Mouse (Mus musculus) layer of hippocampus, postnatal 36 days (tissue): ENCODE data around the gene Zbtb4. TPM values are rescaled to one million over a fixed set of nuclear protein-coding genes. Genes with fewer than 3 reads are reported as not detected.

Experiments
- DNase-seq, 2 experiments: peaks; one replicate each; pipeline ENCODE4 v3.0.0; 2022
- total RNA-seq, 2 experiments: library from RNA; stranded (reverse); gene quantifications; 2 replicates each; pipeline ENCODE4 v1.2.3; 2021

Zbtb4 gene
- total RNA-seq, 2 experiments from 2014 or later, result 116 to 126 TPM

- peak; percentile 69 to 81 for DNase-seq
Measured at GRCm38 (mm10) chr11:69766126-69766609, 456 bp downstream of the Zbtb4 start.

DNA sequence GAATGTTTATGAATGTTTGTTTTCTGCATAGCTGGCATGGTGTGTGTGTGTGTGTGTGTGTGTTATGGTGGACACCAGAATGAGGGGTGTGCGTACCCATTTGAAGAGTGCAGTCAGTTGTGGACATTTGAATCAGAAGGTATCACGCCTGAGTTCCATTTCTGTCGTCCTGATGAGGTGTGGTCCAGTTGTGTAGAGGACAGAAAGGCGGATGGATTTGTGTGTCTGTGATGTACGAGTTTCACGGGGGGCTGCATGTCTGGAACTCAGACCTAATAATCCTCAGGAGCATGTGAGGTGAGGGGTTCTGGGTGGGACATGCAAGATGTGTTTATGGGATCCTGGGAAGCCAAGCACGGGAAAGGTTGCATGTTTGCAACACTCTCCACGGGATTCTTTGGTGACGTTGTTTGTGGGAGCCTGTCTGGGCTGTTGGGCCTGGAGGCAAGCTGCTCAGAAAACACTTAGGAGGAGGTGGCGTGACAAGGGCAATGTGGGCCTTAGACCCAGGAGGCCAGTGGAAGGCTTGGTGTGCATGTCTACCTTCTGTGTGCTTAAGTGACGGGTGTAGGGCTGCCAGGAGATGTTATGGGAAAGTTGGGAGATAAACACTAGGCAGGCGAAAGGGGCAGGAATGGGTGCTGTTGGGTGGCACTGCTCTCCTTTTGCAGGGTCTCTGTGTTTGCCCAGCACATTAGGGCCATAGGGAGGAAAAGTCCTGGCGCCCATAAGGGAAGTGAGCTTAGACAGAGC lies 1.3 kb downstream of the Zbtb4 start:
- DNase-seq, result no peak

DNA sequence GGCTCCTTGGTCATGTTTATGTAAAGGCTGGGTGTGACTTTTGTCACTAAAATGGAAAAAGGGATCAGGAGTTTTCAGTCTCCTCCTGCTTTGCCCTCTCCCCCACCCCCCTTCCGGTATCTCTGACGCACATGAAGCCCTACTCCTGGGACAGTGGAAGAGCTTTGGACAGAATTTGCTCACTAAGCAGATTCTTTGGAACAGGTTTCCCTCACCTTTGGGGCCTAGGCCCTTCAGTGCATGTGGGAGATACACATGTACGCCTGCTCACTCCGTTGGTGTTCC lies 1.9 kb downstream of the Zbtb4 start:
- no peak for DNase-seq

- DNase-seq, result no peak
Measured at GRCm38 (mm10) chr11:69774961-69775360, 9.2 kb downstream of the Zbtb4 start.

DNA sequence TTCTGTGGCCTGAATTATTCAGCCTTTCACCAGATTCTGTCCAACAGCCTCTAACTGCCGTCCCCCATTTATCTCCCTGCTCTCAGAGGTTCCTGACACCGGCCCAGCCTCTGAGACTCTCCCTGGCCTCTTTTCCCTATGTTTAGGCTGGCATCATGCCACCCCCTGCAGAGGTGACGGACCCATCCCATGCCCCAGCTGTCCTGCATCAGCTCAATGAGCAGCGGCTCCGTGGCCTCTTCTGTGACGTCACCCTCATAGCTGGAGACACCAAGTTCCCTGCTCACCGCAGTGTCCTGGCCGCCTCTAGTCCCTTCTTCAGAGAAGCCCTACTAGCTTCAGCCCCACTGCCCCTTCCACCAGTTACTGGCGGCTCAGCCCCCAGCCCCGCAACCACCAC lies 10.0 kb downstream of the Zbtb4 start:
- no peak for DNase-seq

- DNase-seq, result no peak
Measured at GRCm38 (mm10) chr11:69776488-69776887, 10.8 kb downstream of the Zbtb4 start.

DNA sequence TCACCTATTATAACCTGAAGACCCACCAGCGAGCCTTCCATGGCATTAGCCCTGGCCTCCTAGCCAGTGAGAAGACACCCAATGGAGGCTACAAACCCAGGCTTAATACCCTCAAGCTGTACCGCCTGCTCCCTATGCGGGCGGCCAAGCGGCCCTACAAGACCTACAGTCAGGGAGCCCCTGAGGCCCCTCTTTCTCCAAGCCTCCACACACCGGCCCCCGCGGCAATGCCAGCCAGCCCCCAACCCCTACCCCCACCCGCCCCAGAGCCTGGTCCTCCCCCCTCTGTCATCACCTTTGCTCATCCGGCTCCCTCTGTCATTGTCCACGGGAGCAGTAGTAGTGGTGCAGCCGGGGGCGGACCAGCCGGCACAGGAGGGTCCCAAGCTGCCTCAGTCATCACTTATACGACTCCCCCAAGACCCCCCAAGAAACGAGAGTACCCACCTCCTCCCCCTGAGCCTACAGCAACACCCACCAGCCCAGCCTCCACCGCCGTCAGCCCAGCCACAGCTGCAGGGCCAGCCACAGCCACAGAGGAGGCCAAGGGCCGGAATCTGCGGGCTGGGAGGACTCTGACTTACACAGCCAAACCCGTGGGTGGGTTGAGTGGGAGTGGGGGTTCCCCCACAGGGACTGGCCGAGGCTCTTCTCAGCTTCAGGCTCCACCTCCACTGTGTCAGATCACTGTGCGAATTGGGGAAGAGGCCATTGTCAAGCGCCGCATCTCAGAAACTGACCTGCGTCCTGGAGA lies 12.0 kb downstream of the Zbtb4 start:
- no peak for DNase-seq

DNA sequence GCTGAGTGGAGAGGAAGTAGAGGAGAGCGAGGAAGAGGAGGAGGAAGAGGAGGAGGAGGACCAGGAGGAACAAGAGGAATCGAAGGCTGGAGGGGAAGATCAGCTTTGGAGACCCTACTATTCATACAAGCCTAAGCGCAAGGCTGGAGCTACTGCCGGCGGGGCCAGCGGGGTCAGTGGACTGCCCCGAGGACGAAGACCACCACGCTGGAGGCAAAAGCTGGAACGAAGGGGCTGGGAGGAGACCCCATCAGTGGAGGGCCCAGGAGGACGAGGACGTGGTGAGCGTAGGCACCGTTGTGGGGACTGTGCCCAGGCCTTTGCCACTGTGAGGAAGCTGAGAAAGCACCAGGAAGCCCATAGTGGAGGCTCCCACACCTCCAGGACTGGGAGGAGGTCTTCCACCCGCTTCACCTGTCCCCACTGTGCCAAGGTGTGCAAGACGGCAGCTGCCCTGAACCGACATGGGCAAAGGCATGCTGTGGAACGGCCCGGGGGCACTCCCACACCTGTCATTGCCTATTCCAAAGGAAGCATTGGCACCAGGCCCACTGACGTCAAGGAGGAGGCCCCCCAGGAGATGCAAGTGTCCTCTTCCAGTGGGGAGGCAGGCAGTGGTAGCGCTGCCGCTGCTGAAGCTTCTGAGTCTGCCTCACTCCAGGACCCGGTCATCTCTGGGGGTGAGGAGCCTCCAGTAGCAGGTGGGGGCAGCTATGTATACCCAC lies 12.7 kb downstream of the Zbtb4 start:
- no peak for DNase-seq

GRCm38 (mm10) chr11:69778985-69779384 lies 13.3 kb downstream of the Zbtb4 start:
- no peak for DNase-seq

- no peak for DNase-seq
Measured at GRCm38 (mm10) chr11:69781828-69782227, 16.1 kb downstream of the Zbtb4 start.

DNA sequence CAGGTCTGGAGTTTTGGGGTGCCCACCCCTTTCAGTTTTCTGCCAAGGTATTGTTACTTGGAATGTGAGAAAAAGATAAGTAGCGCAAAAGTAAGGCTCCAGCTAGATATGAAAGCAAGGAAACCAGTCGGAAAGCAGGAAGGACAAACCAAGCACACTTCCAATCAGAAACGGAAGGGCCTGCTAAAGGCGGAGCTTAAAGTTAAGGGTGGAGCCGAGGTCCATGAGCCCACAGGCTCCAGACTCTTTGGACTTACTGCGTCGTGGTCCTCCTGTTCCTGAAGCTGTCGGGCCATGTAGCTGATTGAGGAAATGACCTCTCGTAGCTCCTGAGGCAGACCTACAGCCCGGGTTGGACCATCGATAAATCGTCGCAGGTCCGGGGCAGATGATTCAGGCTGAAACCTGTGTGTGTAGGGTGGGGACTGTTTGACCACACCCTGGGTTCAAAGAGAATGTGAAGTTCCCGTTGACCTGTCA lies 19.1 kb downstream of the Zbtb4 start:
- no peak for DNase-seq

GRCm38 (mm10) chr11:69787306-69787705 lies 21.6 kb downstream of the Zbtb4 start:
- DNase-seq, result no peak

- DNase-seq, result no peak
Measured at GRCm38 (mm10) chr11:69789431-69789830, 23.7 kb downstream of the Zbtb4 start.

DNA sequence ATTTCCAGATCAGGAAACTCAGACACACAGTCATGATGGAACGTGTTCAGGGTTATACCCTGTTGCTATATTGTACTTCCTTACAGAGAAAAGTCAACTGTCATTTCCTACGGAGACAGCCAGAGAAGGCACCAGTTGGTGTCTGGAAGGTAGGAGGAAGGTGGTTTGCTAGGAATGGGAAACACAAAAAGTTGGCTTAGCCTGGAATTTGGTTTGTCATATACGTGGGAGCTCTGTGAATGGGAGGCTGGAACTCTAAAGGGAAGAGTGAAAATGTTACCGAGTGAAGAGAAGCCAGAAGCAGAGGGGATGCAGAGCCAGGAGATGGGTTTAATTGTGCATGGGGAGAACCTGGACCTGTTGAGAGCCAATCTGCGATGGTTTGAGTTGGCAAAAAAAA lies 25.7 kb downstream of the Zbtb4 start:
- no peak for DNase-seq

DNA sequence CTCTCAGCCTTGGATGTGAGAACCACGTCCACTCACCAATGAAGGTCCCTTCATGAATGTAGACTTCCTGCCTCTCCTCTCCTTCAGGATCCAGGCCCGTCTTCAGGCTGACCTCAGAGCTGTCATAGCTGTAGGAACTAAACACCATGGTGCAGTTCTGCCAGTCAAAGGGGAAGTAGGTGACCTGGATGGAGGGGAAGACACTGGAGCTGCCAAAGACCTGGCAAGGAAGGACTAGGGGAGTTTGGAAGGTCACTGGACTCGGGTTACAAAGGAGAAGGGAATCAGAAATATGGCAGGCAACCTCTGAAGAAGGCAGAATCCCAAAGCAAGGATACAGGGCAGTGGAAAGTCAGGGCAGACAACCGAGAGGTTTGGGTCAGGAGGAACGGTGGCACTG lies 27.7 kb downstream of the Zbtb4 start:
- DNase-seq, result no peak

- peak; percentile 86 to 91 for DNase-seq
Measured at GRCm38 (mm10) chr11:69795168-69795982, 29.7 kb downstream of the Zbtb4 start, which contains the start of gene Chrnb1. Gene Chrnb1, minus strand, starts transcription at chr11:69795943.

- DNase-seq, result no peak
Measured at GRCm38 (mm10) chr11:69795983-69796435, 30.3 kb downstream of the Zbtb4 start.

- no peak for DNase-seq
Measured at GRCm38 (mm10) chr11:69797924-69798323, 32.2 kb downstream of the Zbtb4 start.

- DNase-seq, result no peak
Measured at GRCm38 (mm10) chr11:69799394-69800137, 33.9 kb downstream of the Zbtb4 start.

GRCm38 (mm10) chr11:69800138-69800391 lies 34.4 kb downstream of the Zbtb4 start:
- peak in 1 of 2 experiments; percentile 45 for DNase-seq

GRCm38 (mm10) chr11:69800392-69801197 lies 34.9 kb downstream of the Zbtb4 start:
- DNase-seq, result peak; percentile 43 to 45
